Mouse (Mus musculus): ENCODE measurements at regions not wholly inside any gene's neighbourhood (a gene's known extent, or its start where the extent isn't known, plus 50 kb on each side); places are given as distances from the start of the nearest gene placed in this dataset.

- Histone ChIP-seq H3K27ac (ENCODE audit: low read length) (no peak overlapping the region), H3K4me2 (ENCODE audit: low read length) (no peak overlapping the region), H3K9ac (ENCODE audit: low read depth, low read length) (no peak overlapping the region), H3K4me1 (ENCODE audit: control insufficient read depth, insufficient read depth, low read length) (no peaks in the 10 kb centered on the region), H3K4me3 (ENCODE audit: low read depth, low read length) (no peak overlapping the region), H3K27me3 (ENCODE audit: control insufficient read depth, insufficient read depth, low read depth, low read length) (no peaks in the 10 kb centered on the region), H3K36me3 (ENCODE audit: control insufficient read depth, insufficient read depth, low read length) (no peaks in the 10 kb centered on the region), H3K9me3 (replicated peaks; ENCODE audit: control insufficient read depth, low read length, poor library complexity, severe bottlenecking) (no peaks in the 10 kb centered on the region)
- WGBS = 85% methylated on average over 6 of the region's 6 CpGs
- ATAC-seq = no peak
Measured at GRCm38 (mm10) chr3:53343638-53344037, 119.5 kb downstream of the Nhlrc3 start.

- no peaks in the 10 kb centered on the region for H3K4me1 ChIP-seq (ENCODE audit: control insufficient read depth, insufficient read depth, low read length)
- no peak overlapping the region for H3K4me2 ChIP-seq (ENCODE audit: low read length)
- 76% methylated on average over 22 of the region's 22 CpGs for WGBS
- no peaks in the 10 kb centered on the region for H3K27me3 ChIP-seq (ENCODE audit: control insufficient read depth, insufficient read depth, low read depth, low read length)
- H3K27ac ChIP-seq (ENCODE audit: low read length) = no peak overlapping the region
- no peaks in the 10 kb centered on the region for H3K9me3 ChIP-seq (replicated peaks; ENCODE audit: control insufficient read depth, low read length, poor library complexity, severe bottlenecking)
- H3K36me3 ChIP-seq (ENCODE audit: control insufficient read depth, insufficient read depth, low read length) = no peaks in the 10 kb centered on the region
- H3K4me3 ChIP-seq (ENCODE audit: low read depth, low read length) = no peak overlapping the region
- H3K9ac ChIP-seq (ENCODE audit: low read depth, low read length) = no peak overlapping the region
- ATAC-seq = no peak
Measured at GRCm38 (mm10) chr3:53341304-53342206, 121.6 kb downstream of the Nhlrc3 start.

- no peak for ATAC-seq
- Histone ChIP-seq H3K4me1 (ENCODE audit: control insufficient read depth, insufficient read depth, low read length) (no peaks in the 10 kb centered on the region), H3K4me2 (ENCODE audit: low read length) (no peak overlapping the region), H3K9me3 (replicated peaks; ENCODE audit: control insufficient read depth, low read length, poor library complexity, severe bottlenecking) (no peaks in the 10 kb centered on the region), H3K36me3 (ENCODE audit: control insufficient read depth, insufficient read depth, low read length) (no peaks in the 10 kb centered on the region), H3K27me3 (ENCODE audit: control insufficient read depth, insufficient read depth, low read depth, low read length) (no peaks in the 10 kb centered on the region), H3K4me3 (ENCODE audit: low read depth, low read length) (no peak overlapping the region), H3K27ac (ENCODE audit: low read length) (no peak overlapping the region), H3K9ac (ENCODE audit: low read depth, low read length) (no peak overlapping the region)
- WGBS = 86% methylated on average over 7 of the region's 7 CpGs
Measured at GRCm38 (mm10) chr3:53338571-53338970, 124.6 kb downstream of the Nhlrc3 start.

- Histone ChIP-seq H3K4me2 (ENCODE audit: low read length) (no peak overlapping the region), H3K36me3 (ENCODE audit: control insufficient read depth, insufficient read depth, low read length) (no peaks in the 10 kb centered on the region)
- 53% methylated on average over 11 of the region's 11 CpGs for WGBS
Measured at GRCm38 (mm10) chr3:53334051-53334450, 129.1 kb downstream of the Nhlrc3 start.

GRCm38 (mm10) chr3:53329528-53329927 is 133.6 kb downstream of the Nhlrc3 start:
- Histone ChIP-seq H3K9ac (ENCODE audit: low read depth, low read length) (no peak overlapping the region), H3K9me3 (replicated peaks; ENCODE audit: control insufficient read depth, low read length, poor library complexity, severe bottlenecking) (no peaks in the 10 kb centered on the region)
- WGBS = 60% methylated on average over 3 of the region's 3 CpGs

More at GRCm38 (mm10) chr3:53334051-53334450, 129.1 kb downstream of the Nhlrc3 start:
- Histone ChIP-seq H3K4me3 (ENCODE audit: low read depth, low read length) (no peak overlapping the region), H3K27me3 (ENCODE audit: control insufficient read depth, insufficient read depth, low read depth, low read length) (no peaks in the 10 kb centered on the region), H3K9ac (ENCODE audit: low read depth, low read length) (no peak overlapping the region), H3K27ac (ENCODE audit: low read length) (no peak overlapping the region), H3K4me1 (ENCODE audit: control insufficient read depth, insufficient read depth, low read length) (no peaks in the 10 kb centered on the region), H3K9me3 (replicated peaks; ENCODE audit: control insufficient read depth, low read length, poor library complexity, severe bottlenecking) (no peaks in the 10 kb centered on the region)
- no peak for ATAC-seq

GRCm38 (mm10) chr3:53327424-53327823 is 135.7 kb downstream of the Nhlrc3 start:
- H3K27ac ChIP-seq (ENCODE audit: low read length) = peak overlapping the region; percentile 60
- H3K9me3 ChIP-seq (replicated peaks; ENCODE audit: control insufficient read depth, low read length, poor library complexity, severe bottlenecking) = no peaks in the 10 kb centered on the region
- peak; percentile 44 for ATAC-seq
- peak overlapping the region; percentile 1; the same call in 1 of the 2 replicates for H3K9ac ChIP-seq (ENCODE audit: low read depth, low read length)
- H3K4me2 ChIP-seq (ENCODE audit: low read length) = no peak overlapping the region
- peaks cover 30% of the 10 kb centered on the region for H3K4me1 ChIP-seq (ENCODE audit: control insufficient read depth, insufficient read depth, low read length)
- no peaks in the 10 kb centered on the region for H3K27me3 ChIP-seq (ENCODE audit: control insufficient read depth, insufficient read depth, low read depth, low read length)
- no peaks in the 10 kb centered on the region for H3K36me3 ChIP-seq (ENCODE audit: control insufficient read depth, insufficient read depth, low read length)
- 15% methylated on average over 5 of the region's 5 CpGs for WGBS
- no peak overlapping the region for H3K4me3 ChIP-seq (ENCODE audit: low read depth, low read length)

More at GRCm38 (mm10) chr3:53329528-53329927, 133.6 kb downstream of the Nhlrc3 start:
- no peak overlapping the region for H3K4me2 ChIP-seq (ENCODE audit: low read length)
- ATAC-seq = no peak
- no peaks in the 10 kb centered on the region for H3K36me3 ChIP-seq (ENCODE audit: control insufficient read depth, insufficient read depth, low read length)
- H3K27ac ChIP-seq (ENCODE audit: low read length) = no peak overlapping the region
- no peak overlapping the region for H3K4me3 ChIP-seq (ENCODE audit: low read depth, low read length)
- peaks cover 17% of the 10 kb centered on the region for H3K4me1 ChIP-seq (ENCODE audit: control insufficient read depth, insufficient read depth, low read length)
- H3K27me3 ChIP-seq (ENCODE audit: control insufficient read depth, insufficient read depth, low read depth, low read length) = no peaks in the 10 kb centered on the region

GRCm38 (mm10) chr3:53326967-53327366 is 136.2 kb downstream of the Nhlrc3 start:
- H3K36me3 ChIP-seq (ENCODE audit: control insufficient read depth, insufficient read depth, low read length) = no peaks in the 10 kb centered on the region
- H3K27ac ChIP-seq (ENCODE audit: low read length) = peak overlapping the region; percentile 60
- peak; percentile 65 for ATAC-seq
- no peak overlapping the region for H3K4me2 ChIP-seq (ENCODE audit: low read length)
- WGBS = 28% methylated on average over 7 of the region's 7 CpGs
- H3K9me3 ChIP-seq (replicated peaks; ENCODE audit: control insufficient read depth, low read length, poor library complexity, severe bottlenecking) = no peaks in the 10 kb centered on the region
- H3K4me3 ChIP-seq (ENCODE audit: low read depth, low read length) = no peak overlapping the region
- H3K4me1 ChIP-seq (ENCODE audit: control insufficient read depth, insufficient read depth, low read length) = peaks cover 30% of the 10 kb centered on the region
- 0 out of 2 replicates have a peak overlapping the region, but pooled peaks have one; percentile 1 for H3K9ac ChIP-seq (ENCODE audit: low read depth, low read length)
- no peaks in the 10 kb centered on the region for H3K27me3 ChIP-seq (ENCODE audit: control insufficient read depth, insufficient read depth, low read depth, low read length)

GRCm38 (mm10) chr3:53325080-53325479 is 138.1 kb downstream of the Nhlrc3 start:
- Histone ChIP-seq H3K9ac (ENCODE audit: low read depth, low read length) (no peak overlapping the region), H3K27ac (ENCODE audit: low read length) (no peak overlapping the region), H3K4me3 (ENCODE audit: low read depth, low read length) (no peak overlapping the region), H3K9me3 (replicated peaks; ENCODE audit: control insufficient read depth, low read length, poor library complexity, severe bottlenecking) (no peaks in the 10 kb centered on the region), H3K27me3 (ENCODE audit: control insufficient read depth, insufficient read depth, low read depth, low read length) (no peaks in the 10 kb centered on the region), H3K4me2 (ENCODE audit: low read length) (no peak overlapping the region), H3K36me3 (ENCODE audit: control insufficient read depth, insufficient read depth, low read length) (no peaks in the 10 kb centered on the region), H3K4me1 (ENCODE audit: control insufficient read depth, insufficient read depth, low read length) (peaks cover 30% of the 10 kb centered on the region)
- ATAC-seq = no peak
- WGBS = 94% methylated on average over 7 of the region's 7 CpGs

- no peaks in the 10 kb centered on the region for H3K9me3 ChIP-seq (replicated peaks; ENCODE audit: control insufficient read depth, low read length, poor library complexity, severe bottlenecking)
- ATAC-seq = peak; percentile 34
- H3K9ac ChIP-seq (ENCODE audit: low read depth, low read length) = no peak overlapping the region
- peak overlapping the region; percentile 4; the same call in 1 of the 2 replicates for H3K4me3 ChIP-seq (ENCODE audit: low read depth, low read length)
- no peaks in the 10 kb centered on the region for H3K36me3 ChIP-seq (ENCODE audit: control insufficient read depth, insufficient read depth, low read length)
- H3K27ac ChIP-seq (ENCODE audit: low read length) = no peak overlapping the region; the same call in 1 of the 2 replicates
- peaks cover 30% of the 10 kb centered on the region for H3K4me1 ChIP-seq (ENCODE audit: control insufficient read depth, insufficient read depth, low read length)
- H3K27me3 ChIP-seq (ENCODE audit: control insufficient read depth, insufficient read depth, low read depth, low read length) = no peaks in the 10 kb centered on the region
- H3K4me2 ChIP-seq (ENCODE audit: low read length) = peak overlapping the region; percentile 44
- 24% methylated on average over 13 of the region's 13 CpGs for WGBS
Measured at GRCm38 (mm10) chr3:53324386-53324785, 138.7 kb downstream of the Nhlrc3 start.
